Mouse (Mus musculus): Measurements from ENCODE around the gene Stx6. TPM values are rescaled to one million over a fixed set of nuclear protein-coding genes. Genes with fewer than 3 reads are reported as not detected.
"Not testable (repeated sequence)": the region's sequence is repeated elsewhere in the genome, so short reads cannot be mapped to it uniquely, and the experiment has no call there.

Gene Stx6
- total and polyA plus RNA-seq, 2 experiments from 2014 or later, result 39.6 to 56.6 TPM

- H3K27me3 ChIP-seq (ENCODE audit: control insufficient read depth, insufficient read depth, low read length), result no peaks in the 10 kb centered on the region
- TF ChIP-seq CTCF (IDR thresholded peaks at IDR 0.05; ENCODE audit: low read depth), result no peak
- TF ChIP-seq EP300 (IDR thresholded peaks at IDR 0.05; ENCODE audit: low read depth), result no peak
- no peak for DNase-seq (ENCODE audit: low spot score)
- no peak overlapping the region for H3K27ac ChIP-seq (ENCODE audit: low read depth)
- no peaks in the 10 kb centered on the region for H3K9me3 ChIP-seq (replicated peaks; ENCODE audit: control insufficient read depth, low read length)
- no peak overlapping the region for H3K4me2 ChIP-seq (ENCODE audit: low read depth, low read length)
- H3K36me3 ChIP-seq (replicated peaks; ENCODE audit: control insufficient read depth, insufficient read depth, low read length), result no peaks in the 10 kb centered on the region
- ATAC-seq (ENCODE audit: insufficient read depth, low read depth), result no peak
- no peak overlapping the region for H3K4me3 ChIP-seq (ENCODE audit: low read depth, low read length)
- no peak overlapping the region for H3K9ac ChIP-seq (replicated peaks; ENCODE audit: low read depth, low read length)
- peaks cover 6% of the 10 kb centered on the region for H3K4me1 ChIP-seq (ENCODE audit: control insufficient read depth, insufficient read depth)
These were observed 11.4 kb downstream of the Stx6 start for GRCm38 (mm10) chr1:155169935-155170334.

DNA sequence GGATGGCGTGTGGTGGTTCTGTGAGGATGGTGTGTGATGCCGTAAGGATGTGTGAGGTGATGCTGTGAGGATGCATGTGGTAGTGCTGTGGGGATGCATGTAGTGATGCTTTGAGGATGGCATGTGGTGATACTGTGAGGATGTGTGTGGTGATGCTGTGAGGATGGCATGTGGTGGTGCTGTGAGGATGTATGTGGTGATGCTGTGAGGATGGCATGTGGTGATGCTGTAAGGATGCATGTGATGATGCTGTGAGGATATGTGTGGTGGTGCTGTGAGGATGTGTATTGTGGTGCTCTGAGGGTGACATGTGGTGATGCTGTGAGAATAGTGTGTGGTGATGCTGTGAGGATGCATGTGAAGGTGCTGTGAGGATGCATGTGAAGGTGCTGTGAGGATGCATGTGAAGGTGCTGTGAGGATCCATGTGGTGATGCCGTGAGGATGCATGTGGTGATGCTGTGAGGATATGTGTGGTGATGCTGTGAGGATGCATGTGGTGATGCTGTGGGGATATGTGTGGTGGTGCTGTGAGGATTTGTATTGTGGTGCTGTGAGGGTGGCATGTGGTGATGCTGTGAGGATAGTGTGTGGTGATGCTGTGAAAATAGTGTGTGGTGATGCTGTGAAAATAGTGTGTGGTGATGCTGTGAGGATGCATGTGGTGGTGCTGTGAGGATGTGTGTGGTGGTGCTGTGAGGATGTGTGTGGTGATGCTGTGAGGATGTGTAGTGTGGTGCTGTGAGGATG is 14.6 kb downstream of the Stx6 start:
- H3K4me2 ChIP-seq (ENCODE audit: low read depth, low read length), result no peak overlapping the region
- H3K4me3 ChIP-seq (ENCODE audit: low read depth, low read length), result no peak overlapping the region
- TF ChIP-seq CTCF (IDR thresholded peaks at IDR 0.05; ENCODE audit: low read depth), result no peak
- no peak for TF ChIP-seq EP300 (IDR thresholded peaks at IDR 0.05; ENCODE audit: low read depth)
- peaks cover 22% of the 10 kb centered on the region for H3K36me3 ChIP-seq (replicated peaks; ENCODE audit: control insufficient read depth, insufficient read depth, low read length)
- H3K9me3 ChIP-seq (replicated peaks; ENCODE audit: control insufficient read depth, low read length), result no peaks in the 10 kb centered on the region
- no peak overlapping the region for H3K27ac ChIP-seq (ENCODE audit: low read depth)
- 86% methylated on average over 3 of the region's 3 CpGs for WGBS
- ATAC-seq (ENCODE audit: insufficient read depth, low read depth) (no peak), DNase-seq (ENCODE audit: low spot score) (no peak)
- H3K27me3 ChIP-seq (ENCODE audit: control insufficient read depth, insufficient read depth, low read length), result no peaks in the 10 kb centered on the region
- peaks cover 6% of the 10 kb centered on the region for H3K4me1 ChIP-seq (ENCODE audit: control insufficient read depth, insufficient read depth)
- H3K9ac ChIP-seq (replicated peaks; ENCODE audit: low read depth, low read length), result no peak overlapping the region

GRCm38 (mm10) chr1:155173644-155174016 is 15.1 kb downstream of the Stx6 start:
- H3K27me3 ChIP-seq (ENCODE audit: control insufficient read depth, insufficient read depth, low read length); H3K9ac ChIP-seq (replicated peaks; ENCODE audit: low read depth, low read length); ATAC-seq (ENCODE audit: insufficient read depth, low read depth); DNase-seq (ENCODE audit: low spot score); H3K27ac ChIP-seq (ENCODE audit: low read depth); H3K9me3 ChIP-seq (replicated peaks; ENCODE audit: control insufficient read depth, low read length); H3K4me2 ChIP-seq (ENCODE audit: low read depth, low read length); H3K4me1 ChIP-seq (ENCODE audit: control insufficient read depth, insufficient read depth); H3K4me3 ChIP-seq (ENCODE audit: low read depth, low read length): not testable (repeated sequence)
- 65% methylated on average over 1 of the region's 1 CpGs for WGBS
- peaks cover 24% of the 10 kb centered on the region for H3K36me3 ChIP-seq (replicated peaks; ENCODE audit: control insufficient read depth, insufficient read depth, low read length)

DNA sequence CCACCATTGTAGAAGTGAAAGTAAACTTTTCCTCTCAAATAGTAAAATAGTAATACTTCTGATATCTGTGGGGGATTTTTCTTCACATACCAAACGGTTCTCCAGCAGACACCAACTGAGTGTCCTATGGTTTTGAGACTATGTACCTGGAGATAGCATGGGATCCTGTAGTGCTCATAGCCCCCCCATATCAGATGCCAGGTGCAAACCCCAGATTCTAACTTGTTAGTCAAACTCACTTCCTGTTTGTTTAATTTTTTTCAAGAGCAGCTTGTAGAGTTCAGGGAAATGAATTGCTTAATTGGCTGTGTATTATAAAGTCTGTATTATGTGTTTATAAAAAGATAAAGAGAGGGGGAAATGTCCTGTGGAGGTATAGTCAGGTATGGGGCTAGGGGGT is 15.9 kb downstream of the Stx6 start:
- peaks cover 32% of the 10 kb centered on the region for H3K36me3 ChIP-seq (replicated peaks; ENCODE audit: control insufficient read depth, insufficient read depth, low read length)
- WGBS, result 87% methylated on average over 1 of the region's 1 CpGs
- ATAC-seq (ENCODE audit: insufficient read depth, low read depth) (no peak), DNase-seq (ENCODE audit: low spot score) (no peak)
- TF ChIP-seq CTCF (IDR thresholded peaks at IDR 0.05; ENCODE audit: low read depth) (no peak), EP300 (IDR thresholded peaks at IDR 0.05; ENCODE audit: low read depth) (no peak)
- H3K9me3 ChIP-seq (replicated peaks; ENCODE audit: control insufficient read depth, low read length), result no peaks in the 10 kb centered on the region
- no peak overlapping the region for H3K9ac ChIP-seq (replicated peaks; ENCODE audit: low read depth, low read length)
- H3K27me3 ChIP-seq (ENCODE audit: control insufficient read depth, insufficient read depth, low read length), result no peaks in the 10 kb centered on the region
- H3K4me2 ChIP-seq (ENCODE audit: low read depth, low read length), result no peak overlapping the region
- H3K4me3 ChIP-seq (ENCODE audit: low read depth, low read length), result no peak overlapping the region
- H3K27ac ChIP-seq (ENCODE audit: low read depth), result no peak overlapping the region
- peaks cover 6% of the 10 kb centered on the region for H3K4me1 ChIP-seq (ENCODE audit: control insufficient read depth, insufficient read depth)

DNA sequence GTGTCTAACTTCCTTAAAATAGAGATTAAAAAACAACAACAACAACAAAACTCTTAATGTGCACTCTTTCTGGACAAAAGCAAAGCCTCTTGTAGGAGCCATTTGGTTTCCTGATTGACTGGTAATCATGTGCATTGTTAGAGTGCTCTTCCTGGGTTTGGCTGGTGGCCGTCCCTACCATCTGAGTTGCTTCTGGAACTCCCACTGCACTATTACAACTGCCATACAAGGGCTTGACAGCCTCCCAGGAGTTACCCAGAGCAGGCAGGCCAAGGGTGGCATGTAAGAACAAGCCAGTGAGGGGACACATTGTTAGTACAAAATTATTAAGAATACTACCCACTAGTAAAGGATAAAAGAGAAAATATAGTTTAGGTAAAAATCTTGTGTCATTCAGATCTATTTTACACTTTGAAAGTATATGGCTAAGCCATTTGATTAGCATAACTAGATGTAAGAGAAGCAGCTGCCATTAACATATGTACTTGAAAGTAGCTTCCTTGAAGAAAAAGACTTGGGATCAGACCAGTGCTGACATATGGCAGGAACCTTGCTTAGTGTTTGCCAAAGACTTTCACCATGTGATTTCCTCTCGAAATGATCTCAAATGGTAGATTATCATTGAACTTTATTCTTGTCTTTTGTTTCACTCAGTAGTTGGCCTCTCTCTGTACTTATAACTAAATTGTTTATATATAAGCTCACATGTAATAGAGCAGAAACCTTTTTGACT is 19.8 kb downstream of the Stx6 start:
- no peak for TF ChIP-seq CTCF (IDR thresholded peaks at IDR 0.05; ENCODE audit: low read depth)
- TF ChIP-seq EP300 (IDR thresholded peaks at IDR 0.05; ENCODE audit: low read depth), result no peak
- ATAC-seq (ENCODE audit: insufficient read depth, low read depth) (no peak), DNase-seq (ENCODE audit: low spot score) (no peak)
- Histone ChIP-seq H3K4me1 (ENCODE audit: control insufficient read depth, insufficient read depth) (no peaks in the 10 kb centered on the region), H3K36me3 (replicated peaks; ENCODE audit: control insufficient read depth, insufficient read depth, low read length) (peaks cover 44% of the 10 kb centered on the region), H3K27ac (ENCODE audit: low read depth) (no peak overlapping the region), H3K9me3 (replicated peaks; ENCODE audit: control insufficient read depth, low read length) (no peaks in the 10 kb centered on the region), H3K9ac (replicated peaks; ENCODE audit: low read depth, low read length) (no peak overlapping the region), H3K4me3 (ENCODE audit: low read depth, low read length) (no peak overlapping the region), H3K4me2 (ENCODE audit: low read depth, low read length) (no peak overlapping the region), H3K27me3 (ENCODE audit: control insufficient read depth, insufficient read depth, low read length) (no peaks in the 10 kb centered on the region)
- 72% methylated on average over 2 of the region's 2 CpGs for WGBS

All from heart, postnatal 0 days (tissue).